8 mouse cellular contexts compared by ENCODE assay signal in the genomic region with DNA sequence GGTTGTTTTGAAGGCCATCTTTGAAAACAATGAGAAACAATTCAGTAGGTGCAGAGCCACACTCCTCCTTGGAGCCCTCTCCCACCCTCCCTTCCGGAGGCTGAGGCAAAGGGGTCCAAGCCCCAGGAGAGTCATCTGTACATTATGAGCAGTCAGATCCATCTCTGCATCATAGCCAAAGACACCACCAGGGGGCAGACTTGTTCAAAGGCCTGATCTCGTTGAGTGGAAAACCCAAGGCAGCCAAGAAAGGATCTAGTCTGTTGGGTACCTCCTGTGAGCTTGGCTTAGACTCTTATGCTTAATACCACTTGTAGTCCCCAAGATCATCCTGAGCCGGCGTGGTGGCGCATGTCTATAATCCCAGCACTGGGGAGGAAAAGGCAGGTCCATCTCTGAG. TPM values are rescaled to one million over a fixed set of nuclear protein-coding genes. Genes with fewer than 3 reads are reported as not detected.
DNase-seq lines count a peak whose midpoint lies in the region; ATAC-seq and TF ChIP-seq lines count a peak whose summit lies in the region.
"Had no signal": no experiment of that assay in that cellular context is flagged by ENCODE, and none has a peak within 500 bp of the region (broad histone marks: within the 10 kb centered on the region; RNA-seq: fewer than 3 reads in every experiment).

No protein-coding gene starts in this region.

- peak; percentile 82 for DNase-seq in liver
- no peak for DNase-seq in liver, embryonic 11.5 days (ENCODE audit: low spot score)
- peak; percentile 45 for DNase-seq in adrenal gland, adult 8-10 months
- peak; percentile 41 to 74 for DNase-seq in cerebellum, postnatal 25 days
- DNase-seq in large intestine, adult 2 months (ENCODE audit: low read depth, low spot score), result peak; percentile 28
- DNase-seq in lung, adult 2 months, result peak; percentile 37
- peak; percentile 30 for DNase-seq in spleen, adult 12 weeks (ENCODE audit: low spot score)

- no peaks in the 10 kb centered on the region; the same call in 1 of the 2 replicates for H3K27me3 ChIP-seq in liver, embryonic 11.5 days (replicated peaks; ENCODE audit: control insufficient read depth, insufficient read depth, low read length)

- H3K9ac ChIP-seq in liver, embryonic 11.5 days (ENCODE audit: low read depth, low read length), result no peak overlapping the region

- H3K4me1 ChIP-seq in liver, embryonic 11.5 days (replicated peaks; ENCODE audit: control insufficient read depth, insufficient read depth, low read length), result peaks cover under 1% of the 10 kb centered on the region; the same call in 1 of the 2 replicates
- no peaks in the 10 kb centered on the region for H3K4me1 ChIP-seq in lung, adult 2 months (ENCODE audit: control insufficient read depth, insufficient read depth, low read length)

- no peaks in the 10 kb centered on the region; the same call in 1 of the 2 replicates for H3K9me3 ChIP-seq in liver, embryonic 11.5 days (ENCODE audit: control insufficient read depth, low read length)

- TF ChIP-seq CTCF in lung, adult 2 months (IDR thresholded peaks at IDR 0.05; ENCODE audit: insufficient read depth, low read length), result no peak

- H3K4me3 ChIP-seq in liver, embryonic 11.5 days (ENCODE audit: low read depth, low read length), result no peak overlapping the region
- no peak overlapping the region for H3K4me3 ChIP-seq in lung, adult 2 months (replicated peaks; ENCODE audit: extremely low read depth, low read depth, low read length)
- H3K4me3 ChIP-seq: erythroblast, embryonic 14.5 days had no signal

- H3K4me2 ChIP-seq in liver, embryonic 11.5 days, result no peak overlapping the region

- no peak for TF ChIP-seq POLR2A in lung, adult 2 months (IDR thresholded peaks at IDR 0.05; ENCODE audit: borderline replicate concordance, extremely low read depth, low read depth, low read length)

- ATAC-seq in liver, embryonic 11.5 days (replicated peaks; ENCODE audit: low FRiP score), result no peak

- H3K27ac ChIP-seq in liver, embryonic 11.5 days (ENCODE audit: low read depth, low read length), result no peak overlapping the region

- 75% methylated on average over 5 of the region's 5 CpGs for WGBS in liver, embryonic 11.5 days
- 64% methylated on average over 5 of the region's 5 CpGs for WGBS in large intestine, adult 2 months
- WGBS in lung, adult 2 months, result 70% methylated on average over 5 of the region's 5 CpGs

- no peaks in the 10 kb centered on the region for H3K36me3 ChIP-seq in liver, embryonic 11.5 days (ENCODE audit: control insufficient read depth, insufficient read depth, low read length)

RNA-seq across cellular contexts. Expression of a gene that starts 11.5 kb away (rescaled TPM):
- polyA plus RNA-seq in liver, embryonic 11.5 days (2014; fragmentation: Nextera tagmentation; extraction: Ambion mirVana), result 0.56 and 0.96 TPM in 2 replicates
- not detected for total RNA-seq in adrenal gland, adult 8-10 months (2022)
- polyA plus RNA-seq in large intestine, adult 2 months (2012; rRNA removed), result not detected in 2 replicates
- 0.21 and 0.34 TPM in 2 replicates for polyA plus RNA-seq in lung, adult 2 months (2012; rRNA removed)
- polyA plus RNA-seq: erythroblast, embryonic 14.5 days had no signal

RNA-seq across cellular contexts. Expression of a gene that starts 23.6 kb away (rescaled TPM):
- polyA plus RNA-seq in liver, embryonic 11.5 days (2014; fragmentation: Nextera tagmentation; extraction: Ambion mirVana), result 0.06 and 0.11 TPM in 2 replicates
- not detected for total RNA-seq in adrenal gland, adult 8-10 months (2022)
- polyA plus RNA-seq in large intestine, adult 2 months (2012; rRNA removed), result 0.02 and 0.05 TPM in 2 replicates
- 0.36 and 1.9 TPM in 2 replicates for polyA plus RNA-seq in lung, adult 2 months (2012; rRNA removed)
- polyA plus RNA-seq: erythroblast, embryonic 14.5 days had no signal

RNA-seq across cellular contexts. Expression of a gene that starts 48.0 kb away (rescaled TPM):
- 0.32 and 0.34 TPM in 2 replicates for polyA plus RNA-seq in liver, embryonic 11.5 days (2014; fragmentation: Nextera tagmentation; extraction: Ambion mirVana)
- 1 to 10 TPM in 1 of 4 experiments, under 1 TPM in 3; 0.27 to 1.1 (median 0.35) TPM for total RNA-seq in adrenal gland, adult 8-10 months (2022)
- 0.30 and 0.48 TPM in 2 replicates for polyA plus RNA-seq in large intestine, adult 2 months (2012; rRNA removed)
- polyA plus RNA-seq in lung, adult 2 months (2012; rRNA removed), result 4.5 and 9.4 TPM in 2 replicates
- polyA plus RNA-seq: erythroblast, embryonic 14.5 days had no signal
